Mouse (Mus musculus): ENCODE data around the gene Zswim2. TPM values are rescaled to one million over a fixed set of nuclear protein-coding genes. Genes with fewer than 3 reads are reported as not detected.

Gene Zswim2
- polyA plus RNA-seq, 1 experiment from 2014 or later = not detected

GRCm38 (mm10) chr2:83893701-83894100 is 47.3 kb downstream of the Zswim2 start:
- WGBS = 90% methylated on average over 2 of the region's 2 CpGs
- Histone ChIP-seq H3K27me3 (no peaks in the 10 kb centered on the region), H3K27ac (no peak overlapping the region), H3K4me3 (replicated peaks) (no peak overlapping the region), H3K4me1 (replicated peaks) (no peaks in the 10 kb centered on the region), H3K9me3 (no peaks in the 10 kb centered on the region), H3K9ac (replicated peaks) (no peak overlapping the region), H3K36me3 (no peaks in the 10 kb centered on the region), H3K4me2 (replicated peaks) (no peak overlapping the region)
- ATAC-seq = no peak

GRCm38 (mm10) chr2:83883850-83884420 is 57.1 kb downstream of the Zswim2 start:
- no peaks in the 10 kb centered on the region for H3K27me3 ChIP-seq
- H3K36me3 ChIP-seq = peaks cover 22% of the 10 kb centered on the region
- no peak overlapping the region for H3K9ac ChIP-seq (replicated peaks)
- no peak overlapping the region for H3K4me2 ChIP-seq (replicated peaks)
- no peak for ATAC-seq
- no peak overlapping the region for H3K4me3 ChIP-seq (replicated peaks)
- H3K9me3 ChIP-seq = no peaks in the 10 kb centered on the region
- H3K4me1 ChIP-seq (replicated peaks) = no peaks in the 10 kb centered on the region
- WGBS = 88% methylated on average over 6 of the region's 6 CpGs
- H3K27ac ChIP-seq = no peak overlapping the region

Other genes with a start within 250 kb of the Zswim2 start
- gene Itgav, start 216.8 kb downstream of the Zswim2 start, polyA plus RNA-seq (2015; fragmentation: Nextera tagmentation; extraction: Ambion mirVana) = 19.7 and 23.0 TPM in 2 replicates
- 69.2 and 69.4 TPM in 2 replicates for gene Fam171b, start 128.6 kb downstream of the Zswim2 start, polyA plus RNA-seq (2015; fragmentation: Nextera tagmentation; extraction: Ambion mirVana)
- not detected in 2 replicates for gene Gm13698, start 14.5 kb upstream of the Zswim2 start, polyA plus RNA-seq (2015; fragmentation: Nextera tagmentation; extraction: Ambion mirVana)
- gene Gm13693, start 20.3 kb upstream of the Zswim2 start, polyA plus RNA-seq (2015; fragmentation: Nextera tagmentation; extraction: Ambion mirVana) = not detected in 2 replicates
- not detected in 2 replicates for gene Gm13695, start 26.1 kb upstream of the Zswim2 start, polyA plus RNA-seq (2015; fragmentation: Nextera tagmentation; extraction: Ambion mirVana)
- gene Gm13696, start 31.9 kb upstream of the Zswim2 start, polyA plus RNA-seq (2015; fragmentation: Nextera tagmentation; extraction: Ambion mirVana) = not detected in 2 replicates
- gene Gm13694, start 37.7 kb upstream of the Zswim2 start, polyA plus RNA-seq (2015; fragmentation: Nextera tagmentation; extraction: Ambion mirVana) = not detected in 2 replicates
- not detected in 2 replicates for gene Gm13697, start 43.5 kb upstream of the Zswim2 start, polyA plus RNA-seq (2015; fragmentation: Nextera tagmentation; extraction: Ambion mirVana)
- gene Gm13691, start 49.3 kb upstream of the Zswim2 start, polyA plus RNA-seq (2015; fragmentation: Nextera tagmentation; extraction: Ambion mirVana) = not detected in 2 replicates

All from midbrain, embryonic 13.5 days (tissue).